Mouse (Mus musculus): Measurements from ENCODE around the gene Tsc22d2.

GRCm38 (mm10) chr3:58515947-58516601 lies 101.6 kb downstream of the Tsc22d2 start:
- no peak for TF ChIP-seq CTCF (IDR thresholded peaks at IDR 0.05; ENCODE audit: low read depth, low read length)
- no peak for TF ChIP-seq POLR2A (IDR thresholded peaks at IDR 0.05; ENCODE audit: extremely low read depth, insufficient read depth, low read length)

All from liver, adult 2 months (tissue).